Mouse (Mus musculus): ENCODE measurements at regions not wholly inside any gene's neighbourhood (a gene's known extent, or its start where the extent isn't known, plus 50 kb on each side); places are given as distances from the start of the nearest gene placed in this dataset.
A peak's percentile ranks its signal among the peaks of the same experiment; 100 is the strongest.

GRCm38 (mm10) chr16:25088649-25089019 lies 198.0 kb upstream of the Tprg start:
- no peak for DNase-seq

- DNase-seq, result no peak
Observed at GRCm38 (mm10) chr16:25104165-25104564, 182.5 kb upstream of the Tprg start.

DNA sequence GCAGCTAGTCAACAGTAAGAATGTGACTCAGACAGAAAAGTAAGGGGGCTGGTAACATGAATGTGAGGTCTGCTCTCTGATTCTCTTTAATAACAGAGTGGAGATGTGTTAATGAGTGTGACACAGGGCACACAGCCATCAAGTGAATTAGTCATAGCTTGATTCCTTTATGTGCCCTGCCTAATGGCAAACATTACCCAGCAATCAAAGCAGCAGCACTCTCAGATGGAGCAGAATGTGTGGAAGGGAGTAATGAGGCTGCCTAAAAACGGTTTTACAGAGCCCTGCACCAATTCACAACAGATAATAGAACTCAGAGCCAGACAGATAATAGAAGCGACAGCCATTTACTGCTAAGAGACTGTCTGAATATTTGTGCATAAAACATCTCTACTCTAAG lies 182.0 kb upstream of the Tprg start:
- no peak for DNase-seq

GRCm38 (mm10) chr16:25140164-25140563 lies 146.5 kb upstream of the Tprg start:
- peak; percentile 29 to 56 for DNase-seq

DNA sequence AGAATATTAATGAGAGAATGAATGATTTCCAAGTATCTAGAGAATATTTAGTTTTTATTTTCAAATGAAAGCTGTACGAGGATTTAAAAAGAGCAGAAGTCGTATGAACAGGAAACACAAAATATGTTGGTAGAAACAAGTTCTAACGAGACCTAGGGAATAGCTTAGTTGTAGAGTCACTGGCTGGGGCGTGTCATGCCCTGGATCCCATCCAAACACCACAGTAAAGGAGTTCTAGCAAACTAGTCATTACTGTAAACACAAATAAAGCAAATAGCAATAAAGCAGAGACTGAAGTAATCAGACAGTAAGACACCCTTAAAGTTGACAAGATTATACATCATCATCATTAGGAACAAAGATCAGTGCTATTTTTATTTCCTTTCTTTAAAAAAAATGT lies 139.1 kb upstream of the Tprg start:
- no peak for DNase-seq

DNA sequence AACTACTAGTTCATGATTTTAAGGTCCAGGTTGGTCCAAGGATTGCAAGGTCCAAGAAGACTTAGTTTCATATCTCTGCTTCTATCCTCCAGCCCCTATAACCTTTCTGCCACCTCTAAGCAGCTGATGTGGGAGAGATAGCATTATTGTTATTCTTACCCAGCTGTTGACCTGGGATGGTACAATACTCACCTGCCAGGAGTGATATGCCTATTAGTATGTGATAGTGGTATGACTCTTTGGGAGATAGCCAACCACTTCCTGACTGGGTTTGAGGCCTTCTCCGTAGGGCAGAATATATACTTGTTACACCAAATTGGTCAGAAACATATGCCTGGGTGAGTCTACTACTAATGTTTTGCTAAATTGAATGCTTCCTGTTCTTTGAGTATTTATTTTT lies 137.4 kb upstream of the Tprg start:
- no peak for DNase-seq

DNA sequence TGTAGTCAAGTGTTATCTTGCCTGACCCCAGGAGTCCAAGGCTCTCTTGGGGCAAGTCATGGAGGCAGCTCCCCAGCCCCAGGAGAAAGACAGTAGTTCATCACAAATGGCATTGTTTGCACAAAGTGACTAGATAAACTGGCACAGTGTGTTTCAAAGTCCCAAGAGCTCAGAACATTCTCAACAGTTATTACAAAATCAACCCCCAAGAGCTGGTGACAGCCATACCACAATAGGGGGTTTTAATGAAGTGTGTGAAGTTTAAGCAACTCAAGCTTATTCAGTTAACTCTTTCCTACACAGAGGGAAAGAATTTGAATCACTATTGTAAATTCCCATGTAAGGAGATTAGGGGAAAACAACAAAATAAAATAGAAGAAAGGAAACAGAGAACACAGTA lies 109.7 kb upstream of the Tprg start:
- no peak for DNase-seq

GRCm38 (mm10) chr16:25178055-25178454 lies 108.6 kb upstream of the Tprg start:
- DNase-seq, result no peak

GRCm38 (mm10) chr16:25181939-25182338 lies 104.7 kb upstream of the Tprg start:
- DNase-seq, result no peak

DNA sequence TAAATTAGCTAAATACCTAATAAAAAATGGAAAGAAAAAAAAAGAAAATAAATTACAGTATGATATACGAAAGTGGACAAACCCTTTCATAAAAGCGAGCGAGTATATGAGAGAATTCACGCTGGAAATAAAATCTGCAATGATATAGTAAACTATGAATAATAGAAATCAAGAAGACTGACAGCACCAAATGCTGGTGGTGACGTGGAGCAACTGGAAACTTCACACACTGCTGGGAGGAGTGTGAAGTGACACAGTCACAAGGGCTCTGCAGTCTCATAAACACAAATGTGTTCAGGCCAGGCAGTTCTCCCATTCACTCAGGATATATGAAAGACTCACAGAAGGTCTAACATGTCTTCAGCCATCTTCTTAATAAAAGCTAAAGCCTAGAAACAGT lies 89.5 kb upstream of the Tprg start:
- no peak for DNase-seq

GRCm38 (mm10) chr16:25198844-25199243 lies 87.8 kb upstream of the Tprg start:
- DNase-seq, result no peak

GRCm38 (mm10) chr16:25199984-25200383 lies 86.6 kb upstream of the Tprg start:
- DNase-seq, result no peak

GRCm38 (mm10) chr16:25201094-25201770 lies 85.4 kb upstream of the Tprg start:
- DNase-seq, result no peak

GRCm38 (mm10) chr16:25213250-25213649 lies 73.4 kb upstream of the Tprg start:
- no peak for DNase-seq

- DNase-seq, result no peak
Observed at GRCm38 (mm10) chr16:25220552-25220951, 66.1 kb upstream of the Tprg start.

DNA sequence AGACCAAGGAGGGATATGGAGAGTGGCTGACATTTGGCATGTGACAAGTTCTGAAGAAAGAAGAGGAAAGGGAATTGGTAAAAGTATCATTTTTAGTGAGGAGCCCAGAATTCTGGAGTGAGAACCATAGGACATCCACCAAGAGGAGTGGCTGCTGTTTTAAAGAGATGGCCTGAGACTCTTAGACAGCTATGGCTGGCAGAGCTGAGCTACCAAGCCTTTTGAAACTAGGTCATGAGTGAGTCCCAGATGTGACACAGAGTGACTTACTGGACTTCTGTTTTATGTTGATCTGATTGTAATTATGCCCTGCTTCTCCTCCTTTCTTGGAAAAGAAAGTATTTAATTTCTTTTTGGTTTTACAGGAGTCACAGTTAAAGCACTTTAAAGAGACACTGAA lies 61.8 kb upstream of the Tprg start:
- no peak for DNase-seq
